Mouse (Mus musculus): ENCODE data around the gene Mzt1. TPM values are rescaled to one million over a fixed set of nuclear protein-coding genes. Genes with fewer than 3 reads are reported as not detected.
A peak's percentile ranks its signal among the peaks of the same experiment; 100 is the strongest.

The Mzt1 gene
- polyA plus RNA-seq, 1 experiment from 2014 or later = 88.1 TPM

DNA sequence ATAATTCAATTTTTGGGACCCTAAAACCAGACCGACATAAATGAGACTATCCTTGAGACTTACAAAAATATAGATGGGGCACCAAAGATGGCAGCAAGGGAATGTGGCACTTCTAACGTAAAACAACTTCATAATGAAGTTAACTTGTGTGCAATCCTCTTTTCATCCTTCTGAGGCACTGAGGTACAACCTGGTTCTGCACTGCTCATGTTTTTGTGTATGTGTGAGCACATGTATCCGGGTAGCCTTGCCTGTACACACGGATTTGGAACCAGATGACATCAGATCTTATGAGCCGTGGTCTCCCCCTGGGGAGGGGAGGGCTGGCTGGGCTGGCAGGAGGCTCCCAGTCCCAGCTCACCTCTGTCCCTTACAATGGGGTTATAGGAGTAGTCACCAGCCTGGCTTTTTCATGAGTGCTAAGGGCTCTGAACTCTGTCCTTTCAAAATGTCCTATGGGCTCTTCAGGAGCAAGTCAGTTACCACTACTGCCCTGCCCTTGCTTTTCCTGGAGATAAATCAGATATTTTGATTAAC lies 14.5 kb downstream of the Mzt1 start:
- Histone ChIP-seq H3K9ac (ENCODE audit: low read length) (no peak overlapping the region), H3K4me3 (ENCODE audit: low read depth, low read length) (no peak overlapping the region), H3K27ac (ENCODE audit: low read depth, low read length) (no peak overlapping the region), H3K4me1 (ENCODE audit: control insufficient read depth, insufficient read depth, low read length) (no peaks in the 10 kb centered on the region), H3K9me3 (ENCODE audit: control insufficient read depth, low read length) (no peaks in the 10 kb centered on the region; the same call in 1 of the 2 replicates), H3K27me3 (ENCODE audit: control insufficient read depth, insufficient read depth, low read length) (no peaks in the 10 kb centered on the region), H3K4me2 (ENCODE audit: low read depth) (no peak overlapping the region), H3K36me3 (ENCODE audit: control insufficient read depth, insufficient read depth, low read length) (no peaks in the 10 kb centered on the region; the same call in 1 of the 2 replicates)
- ATAC-seq (ENCODE audit: insufficient read depth, low FRiP score, low TSS enrichment) = no peak
- no peak for DNase-seq (ENCODE audit: low spot score)
- WGBS = 85% methylated on average over 5 of the region's 5 CpGs

DNA sequence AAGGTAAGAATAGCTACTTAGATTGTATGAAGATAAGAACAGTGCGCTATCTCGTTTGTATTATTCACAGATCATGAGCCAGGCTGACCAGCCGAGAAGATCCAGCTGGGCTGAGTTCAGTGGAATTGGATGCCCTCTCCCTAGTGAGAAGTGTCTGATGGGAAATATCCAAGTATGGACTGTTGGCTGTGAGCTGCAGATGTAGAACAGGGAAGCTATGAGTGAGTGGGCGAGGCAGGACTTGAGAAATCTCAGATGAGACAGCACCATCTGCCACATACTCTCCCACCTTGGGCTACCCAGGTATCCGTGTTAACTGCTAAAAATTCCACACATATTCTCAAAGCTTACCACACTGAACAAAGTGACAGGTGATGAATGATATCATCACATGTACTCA lies 15.9 kb downstream of the Mzt1 start:
- H3K4me3 ChIP-seq (ENCODE audit: low read depth, low read length) = no peak overlapping the region
- H3K9me3 ChIP-seq (ENCODE audit: control insufficient read depth, low read length) = no peaks in the 10 kb centered on the region; the same call in 1 of the 2 replicates
- H3K27me3 ChIP-seq (ENCODE audit: control insufficient read depth, insufficient read depth, low read length) = no peaks in the 10 kb centered on the region
- H3K4me2 ChIP-seq (ENCODE audit: low read depth) = no peak overlapping the region
- ATAC-seq (ENCODE audit: insufficient read depth, low FRiP score, low TSS enrichment) (no peak), DNase-seq (ENCODE audit: low spot score) (no peak)
- no peaks in the 10 kb centered on the region for H3K4me1 ChIP-seq (ENCODE audit: control insufficient read depth, insufficient read depth, low read length)
- H3K36me3 ChIP-seq (ENCODE audit: control insufficient read depth, insufficient read depth, low read length) = no peaks in the 10 kb centered on the region; the same call in 1 of the 2 replicates
- no peak overlapping the region for H3K27ac ChIP-seq (ENCODE audit: low read depth, low read length)
- H3K9ac ChIP-seq (ENCODE audit: low read length) = no peak overlapping the region
- WGBS = 82% methylated on average over 5 of the region's 5 CpGs

DNA sequence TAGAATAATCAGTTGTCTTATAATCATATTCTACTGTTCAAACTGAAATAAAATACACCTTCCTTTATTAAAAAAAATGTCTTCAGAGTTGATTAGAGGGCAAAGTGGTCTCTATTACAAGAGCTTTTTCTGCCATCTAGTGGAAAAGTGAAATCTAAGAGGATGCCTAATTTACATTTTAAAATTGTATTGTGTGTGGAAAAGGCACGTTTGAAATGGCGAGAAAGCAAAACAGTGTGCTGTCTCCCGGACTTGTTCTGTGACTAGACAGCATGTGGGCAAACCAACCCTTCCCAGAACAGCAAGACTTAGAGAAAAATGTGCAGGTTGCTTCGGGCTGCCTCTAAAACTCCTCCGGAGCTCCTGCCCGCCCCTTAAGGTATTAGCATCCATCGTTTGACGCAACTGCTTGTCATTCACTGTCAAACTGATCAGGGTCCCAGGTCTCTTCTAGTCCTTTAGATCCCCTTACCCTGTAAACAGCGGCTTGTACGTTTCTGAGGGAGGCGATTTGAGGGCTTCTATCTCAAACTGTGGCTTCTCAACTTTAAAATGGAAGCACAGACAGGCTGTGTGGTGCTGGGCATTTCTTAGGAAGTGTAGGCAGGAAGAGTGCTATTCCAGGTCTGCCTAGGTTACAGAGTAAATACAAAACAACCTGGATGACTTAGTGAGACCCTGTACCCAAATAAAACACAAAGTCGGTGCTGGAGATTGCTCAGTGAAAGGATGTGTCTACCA lies 23.4 kb downstream of the Mzt1 start:
- DNase-seq (ENCODE audit: low spot score) (no peak), ATAC-seq (ENCODE audit: insufficient read depth, low FRiP score, low TSS enrichment) (no peak)
- no peaks in the 10 kb centered on the region for H3K4me1 ChIP-seq (ENCODE audit: control insufficient read depth, insufficient read depth, low read length)
- WGBS = 51% methylated on average over 12 of the region's 12 CpGs
- no peaks in the 10 kb centered on the region for H3K36me3 ChIP-seq (ENCODE audit: control insufficient read depth, insufficient read depth, low read length)
- no peak overlapping the region for H3K27ac ChIP-seq (ENCODE audit: low read depth, low read length)
- H3K4me3 ChIP-seq (ENCODE audit: low read depth, low read length) = no peak overlapping the region
- H3K9ac ChIP-seq (ENCODE audit: low read length) = no peak overlapping the region
- H3K4me2 ChIP-seq (ENCODE audit: low read depth) = peak overlapping the region; percentile 15; the same call in 1 of the 2 replicates
- no peaks in the 10 kb centered on the region; the same call in 1 of the 2 replicates for H3K9me3 ChIP-seq (ENCODE audit: control insufficient read depth, low read length)
- no peaks in the 10 kb centered on the region for H3K27me3 ChIP-seq (ENCODE audit: control insufficient read depth, insufficient read depth, low read length)

DNA sequence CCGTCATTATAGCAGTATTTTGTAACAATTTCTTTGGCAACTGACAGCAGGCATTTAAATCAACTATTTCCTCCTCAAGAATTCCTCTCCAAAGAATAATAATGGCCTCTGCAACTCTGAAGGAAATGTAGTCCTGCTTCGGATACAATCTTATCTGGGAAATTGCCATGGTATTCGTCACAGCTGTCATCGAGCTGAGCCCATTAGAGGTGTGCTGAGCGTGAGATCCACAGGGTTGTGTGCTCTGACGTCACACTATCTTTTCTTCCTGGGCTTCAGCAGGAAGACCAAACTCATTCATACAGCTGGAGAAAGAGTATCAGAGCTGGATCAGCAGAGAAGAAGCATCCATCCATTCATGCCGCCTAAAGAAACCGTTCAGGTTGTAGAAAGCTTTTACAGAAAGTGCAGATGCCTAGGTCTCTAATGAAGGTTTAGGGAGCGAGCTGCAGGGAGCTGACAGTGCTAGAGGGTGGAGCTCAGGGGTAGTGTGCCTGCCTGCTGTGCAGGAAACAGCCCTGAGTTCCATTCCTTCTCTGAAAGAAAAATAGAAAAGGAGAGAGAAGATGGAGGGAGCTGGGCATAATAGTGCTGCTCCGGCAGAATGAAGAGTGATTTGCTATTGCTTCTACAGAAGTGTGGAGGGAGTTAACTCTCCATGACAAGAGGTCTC lies 26.7 kb downstream of the Mzt1 start:
- Histone ChIP-seq H3K27me3 (ENCODE audit: control insufficient read depth, insufficient read depth, low read length) (no peaks in the 10 kb centered on the region), H3K9me3 (ENCODE audit: control insufficient read depth, low read length) (no peaks in the 10 kb centered on the region), H3K36me3 (ENCODE audit: control insufficient read depth, insufficient read depth, low read length) (no peaks in the 10 kb centered on the region), H3K4me1 (ENCODE audit: control insufficient read depth, insufficient read depth, low read length) (no peaks in the 10 kb centered on the region), H3K9ac (ENCODE audit: low read length) (no peak overlapping the region), H3K4me3 (ENCODE audit: low read depth, low read length) (no peak overlapping the region), H3K27ac (ENCODE audit: low read depth, low read length) (no peak overlapping the region), H3K4me2 (ENCODE audit: low read depth) (no peak overlapping the region)
- WGBS = 62% methylated on average over 10 of the region's 10 CpGs
- no peak for ATAC-seq (ENCODE audit: insufficient read depth, low FRiP score, low TSS enrichment)
- no peak for DNase-seq (ENCODE audit: low spot score)

- Histone ChIP-seq H3K9me3 (ENCODE audit: control insufficient read depth, low read length) (no peaks in the 10 kb centered on the region), H3K4me1 (ENCODE audit: control insufficient read depth, insufficient read depth, low read length) (no peaks in the 10 kb centered on the region), H3K27ac (ENCODE audit: low read depth, low read length) (no peak overlapping the region), H3K4me3 (ENCODE audit: low read depth, low read length) (no peak overlapping the region), H3K4me2 (ENCODE audit: low read depth) (no peak overlapping the region), H3K36me3 (ENCODE audit: control insufficient read depth, insufficient read depth, low read length) (no peaks in the 10 kb centered on the region), H3K9ac (ENCODE audit: low read length) (no peak overlapping the region), H3K27me3 (ENCODE audit: control insufficient read depth, insufficient read depth, low read length) (no peaks in the 10 kb centered on the region)
- DNase-seq (ENCODE audit: low spot score) (no peak), ATAC-seq (ENCODE audit: insufficient read depth, low FRiP score, low TSS enrichment) (no peak)
- 86% methylated on average over 7 of the region's 7 CpGs for WGBS
Observed at GRCm38 (mm10) chr14:99018691-99019090, 27.2 kb downstream of the Mzt1 start.

DNA sequence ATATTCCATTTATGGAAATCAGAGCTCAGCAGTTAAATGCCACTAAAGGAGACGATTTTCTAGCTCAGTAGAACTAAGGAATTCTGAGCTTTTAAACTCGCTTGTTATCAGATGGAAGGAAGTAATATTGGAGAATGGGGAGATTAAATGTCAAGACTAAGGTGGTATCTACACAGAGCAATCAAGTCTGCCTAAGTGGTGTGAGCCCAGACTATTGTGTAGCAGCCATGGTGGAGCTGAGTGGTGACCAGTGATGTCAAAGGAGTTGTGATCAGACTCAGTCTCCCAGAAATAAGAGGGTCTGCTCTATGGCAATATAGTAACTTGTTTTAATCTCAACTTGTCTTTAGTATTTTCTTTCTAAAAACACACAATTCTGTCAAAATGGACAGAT lies 35.0 kb downstream of the Mzt1 start:
- H3K4me1 ChIP-seq (ENCODE audit: control insufficient read depth, insufficient read depth, low read length) = no peaks in the 10 kb centered on the region
- no peak for DNase-seq (ENCODE audit: low spot score)
- H3K9me3 ChIP-seq (ENCODE audit: control insufficient read depth, low read length) = no peaks in the 10 kb centered on the region
- ATAC-seq (ENCODE audit: insufficient read depth, low FRiP score, low TSS enrichment) = no peak
- H3K4me3 ChIP-seq (ENCODE audit: low read depth, low read length) = no peak overlapping the region
- no peaks in the 10 kb centered on the region for H3K27me3 ChIP-seq (ENCODE audit: control insufficient read depth, insufficient read depth, low read length)
- 79% methylated on average over 2 of the region's 2 CpGs for WGBS
- no peaks in the 10 kb centered on the region for H3K36me3 ChIP-seq (ENCODE audit: control insufficient read depth, insufficient read depth, low read length)
- H3K27ac ChIP-seq (ENCODE audit: low read depth, low read length) = no peak overlapping the region
- H3K4me2 ChIP-seq (ENCODE audit: low read depth) = no peak overlapping the region
- H3K9ac ChIP-seq (ENCODE audit: low read length) = no peak overlapping the region

DNA sequence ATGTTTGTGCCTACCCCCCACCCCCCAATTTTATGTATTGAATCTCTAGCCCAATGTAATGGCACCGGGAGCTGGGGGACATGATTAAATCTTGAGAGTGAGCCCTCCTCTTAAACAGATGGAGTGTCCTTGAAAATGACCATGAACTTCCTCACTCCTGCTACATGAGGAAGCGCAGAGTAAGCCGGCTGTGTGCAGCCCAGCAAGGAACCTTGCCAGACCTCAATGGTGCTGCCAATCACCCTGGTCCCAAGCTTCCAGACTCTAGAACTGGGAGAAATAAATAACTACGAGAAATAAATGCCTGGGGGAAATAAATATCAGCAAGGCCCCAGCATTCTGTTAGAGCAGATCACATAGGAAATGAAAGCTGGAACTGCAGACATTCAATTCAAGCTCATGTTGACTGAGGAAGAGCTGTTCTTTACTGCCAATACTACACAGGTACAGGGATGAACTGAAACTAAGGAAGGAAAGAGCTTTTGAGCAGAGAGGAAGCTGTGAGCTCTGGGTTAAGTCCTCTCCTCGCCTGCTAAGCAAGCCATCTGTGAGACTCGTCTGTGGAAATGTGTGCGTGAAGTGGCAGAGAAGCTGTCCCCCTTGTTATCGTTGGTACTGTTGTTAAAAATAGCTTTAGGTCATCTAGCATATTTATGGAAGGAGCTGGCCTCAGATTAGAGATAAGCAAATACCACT lies 35.6 kb downstream of the Mzt1 start:
- Histone ChIP-seq H3K9ac (ENCODE audit: low read length) (no peak overlapping the region), H3K4me1 (ENCODE audit: control insufficient read depth, insufficient read depth, low read length) (no peaks in the 10 kb centered on the region), H3K27ac (ENCODE audit: low read depth, low read length) (no peak overlapping the region), H3K9me3 (ENCODE audit: control insufficient read depth, low read length) (no peaks in the 10 kb centered on the region), H3K27me3 (ENCODE audit: control insufficient read depth, insufficient read depth, low read length) (no peaks in the 10 kb centered on the region), H3K4me3 (ENCODE audit: low read depth, low read length) (no peak overlapping the region), H3K4me2 (ENCODE audit: low read depth) (no peak overlapping the region), H3K36me3 (ENCODE audit: control insufficient read depth, insufficient read depth, low read length) (no peaks in the 10 kb centered on the region)
- 81% methylated on average over 8 of the region's 8 CpGs for WGBS
- no peak for ATAC-seq (ENCODE audit: insufficient read depth, low FRiP score, low TSS enrichment)
- no peak for DNase-seq (ENCODE audit: low spot score)

GRCm38 (mm10) chr14:98994218-98994617 lies 51.7 kb downstream of the Mzt1 start, which contains the start of gene Rpl36a-ps1:
Rpl36a-ps1 (minus strand) TSS chr14:98994318.
- no peak for ATAC-seq (ENCODE audit: insufficient read depth, low FRiP score, low TSS enrichment)
- H3K36me3 ChIP-seq (ENCODE audit: control insufficient read depth, insufficient read depth, low read length) = no peaks in the 10 kb centered on the region
- H3K9ac ChIP-seq (ENCODE audit: low read length) = no peak within 1 kb of the TSS
- H3K27ac ChIP-seq (ENCODE audit: low read depth, low read length) = no peak within 1 kb of the TSS
- H3K9me3 ChIP-seq (ENCODE audit: control insufficient read depth, low read length) = no peaks in the 10 kb centered on the region
- H3K4me2 ChIP-seq (ENCODE audit: low read depth) = no peak within 1 kb of the TSS
- 98% methylated on average over 7 of the region's 7 CpGs for WGBS
- DNase-seq (ENCODE audit: low spot score) = no peak
- H3K4me1 ChIP-seq (ENCODE audit: control insufficient read depth, insufficient read depth, low read length) = no peaks in the 10 kb centered on the region
- no peak within 1 kb of the TSS for H3K4me3 ChIP-seq (ENCODE audit: low read depth, low read length)
- no peaks in the 10 kb centered on the region for H3K27me3 ChIP-seq (ENCODE audit: control insufficient read depth, insufficient read depth, low read length)
